Mouse (Mus musculus) ES-Bruce4 (cell line): Measurements from ENCODE around the gene Celf2.

ENCODE experiments used
- CTCF ChIP-seq: IDR thresholded peaks from one replicate; pipeline ENCODE4 v1.8.1; 2011; ENCODE audit warnings: low read depth, low read length
- EP300 ChIP-seq: IDR thresholded peaks from 2 replicates; pipeline ENCODE4 v1.6.1; 2011; ENCODE audit warnings: low read depth, low read length; ENCODE audit not compliant: insufficient read depth
- POLR2A ChIP-seq: IDR thresholded peaks from one replicate; pipeline ENCODE4 v1.8.1; 2011; ENCODE audit warnings: low read length; ENCODE audit not compliant: insufficient read depth

DNA sequence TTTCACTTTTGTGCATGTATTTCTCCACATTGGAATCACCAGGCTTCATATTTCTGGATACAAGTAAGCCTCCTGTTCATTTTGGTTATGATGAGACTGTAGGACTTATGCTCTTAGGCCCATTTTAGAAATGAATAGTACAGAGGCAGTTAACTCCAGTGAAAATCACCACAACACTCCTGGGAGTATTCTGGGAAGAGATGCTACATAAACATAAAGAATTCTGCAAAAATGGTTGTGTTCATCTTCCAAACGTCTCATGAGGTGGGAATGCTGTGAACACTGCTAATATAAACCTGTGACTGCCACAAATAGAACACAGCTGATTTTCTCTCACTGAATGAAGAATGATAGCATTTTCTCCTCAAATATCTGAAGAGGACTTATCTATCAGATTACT is 130.6 kb downstream of the Celf2 start:
- TF ChIP-seq POLR2A (no peak), CTCF (no peak), EP300 (no peak)
